Mouse (Mus musculus) G1E (cell line): ENCODE measurements around the gene Atrn. TPM values are rescaled to one million over a fixed set of nuclear protein-coding genes. Genes with fewer than 3 reads are reported as not detected.

ENCODE experiments used
- ATAC-seq: 2 replicates; pipeline ENCODE4 v1.8.0; 2016; ENCODE audit warnings: mild to moderate bottlenecking; ENCODE audit not compliant: insufficient number of reproducible peaks, poor library complexity, low FRiP score, severe bottlenecking; ENCODE audit errors: extremely low read depth
- DNase-seq: peaks from one replicate; pipeline ENCODE4 v3.0.0; 2012; ENCODE audit warnings: low spot score
- H3K27me3 ChIP-seq: 2 replicates; pipeline ENCODE4 v1.6.1; 2012; ENCODE audit warnings: mild to moderate bottlenecking, low read length, inconsistent platforms; ENCODE audit not compliant: insufficient read depth
- H3K36me3 ChIP-seq: replicated peaks from 2 replicates; pipeline ENCODE3; 2012; ENCODE audit warnings: mild to moderate bottlenecking, inconsistent platforms
- H3K4me1 ChIP-seq: 2 replicates; pipeline ENCODE4 v1.6.1; 2012; ENCODE audit warnings: low read depth, low read length, inconsistent platforms, mixed read lengths; ENCODE audit not compliant: insufficient read depth
- H3K4me3 ChIP-seq: 2 replicates; pipeline ENCODE4 v1.5.1; 2012; ENCODE audit warnings: low read depth, mild to moderate bottlenecking, inconsistent platforms, low read length, moderate library complexity, mixed read lengths
- H3K9me3 ChIP-seq: replicated peaks from 2 replicates; pipeline ENCODE4 v1.6.1; 2012; ENCODE audit warnings: inconsistent platforms
- CTCF ChIP-seq: IDR thresholded peaks from 2 replicates; pipeline ENCODE4 v1.5.1; 2012; ENCODE audit warnings: low read depth, low read length, inconsistent platforms, mixed read lengths
- GATA1 ChIP-seq: IDR thresholded peaks from 2 replicates; pipeline ENCODE4 v1.6.1; 2012; ENCODE audit warnings: borderline replicate concordance, low read length, inconsistent platforms, mixed read lengths
- GATA2 ChIP-seq: IDR thresholded peaks from 2 replicates; pipeline ENCODE4 v1.6.1; 2012; ENCODE audit warnings: low read depth, low read length, inconsistent platforms, borderline replicate concordance
- POLR2AphosphoS5 ChIP-seq: IDR thresholded peaks from 2 replicates; pipeline ENCODE4 v1.6.1; 2012; ENCODE audit warnings: low read depth, low read length, inconsistent platforms; ENCODE audit not compliant: insufficient replicate concordance
- TAL1 ChIP-seq: conservative IDR thresholded peaks from 2 replicates; pipeline ENCODE4 v1.6.1; 2012; ENCODE audit warnings: low read depth, low read length, inconsistent platforms, mixed read lengths
- polyA plus RNA-seq: library from polyadenylated mRNA; stranded (reverse); fragments of >175 nt; gene quantifications from 2 replicates; pipeline ENCODE4 v1.2.3, GENCODE M21; 2012
- total RNA-seq, 2 experiments: library from RNA; stranded (forward) in 1 of 2; stranded (reverse) in 1 of 2; fragments of 200-1000 nt in 1 of 2; fragments of >200 nt in 1 of 2; fragmentation: Nextera tagmentation in 1 of 2; gene quantifications; 2 replicates each; pipeline ENCODE4 v1.2.3; 2014 to 2017

Atrn gene
- total and polyA plus RNA-seq, 3 experiments, result 1.8 to 17.2 (median 10.6) TPM

GRCm38 (mm10) chr2:131052043-131052442 lies 145.7 kb downstream of the Atrn start:
- ATAC-seq, result no peak
- peaks cover 5% of the 10 kb centered on the region for H3K4me1 ChIP-seq
- no peaks in the 10 kb centered on the region for H3K36me3 ChIP-seq
- no peaks in the 10 kb centered on the region for H3K9me3 ChIP-seq
- no peak overlapping the region for H3K4me3 ChIP-seq
- TF ChIP-seq GATA2, result no peak
- no peak for TF ChIP-seq POLR2AphosphoS5
- TF ChIP-seq GATA1, result no peak
- no peak for TF ChIP-seq CTCF
- no peak for TF ChIP-seq TAL1
- peaks cover 47% of the 10 kb centered on the region for H3K27me3 ChIP-seq
- DNase-seq, result no peak

- TF ChIP-seq GATA2 (no peak), CTCF (no peak), POLR2AphosphoS5 (no peak), GATA1 (no peak), TAL1 (no peak)
- ATAC-seq (no peak), DNase-seq (no peak)
- Histone ChIP-seq H3K4me1 (peaks cover 5% of the 10 kb centered on the region), H3K27me3 (peaks cover 52% of the 10 kb centered on the region), H3K4me3 (no peak overlapping the region), H3K9me3 (no peaks in the 10 kb centered on the region), H3K36me3 (no peaks in the 10 kb centered on the region)
Observed at GRCm38 (mm10) chr2:131052862-131053418, 146.6 kb downstream of the Atrn start.

DNA sequence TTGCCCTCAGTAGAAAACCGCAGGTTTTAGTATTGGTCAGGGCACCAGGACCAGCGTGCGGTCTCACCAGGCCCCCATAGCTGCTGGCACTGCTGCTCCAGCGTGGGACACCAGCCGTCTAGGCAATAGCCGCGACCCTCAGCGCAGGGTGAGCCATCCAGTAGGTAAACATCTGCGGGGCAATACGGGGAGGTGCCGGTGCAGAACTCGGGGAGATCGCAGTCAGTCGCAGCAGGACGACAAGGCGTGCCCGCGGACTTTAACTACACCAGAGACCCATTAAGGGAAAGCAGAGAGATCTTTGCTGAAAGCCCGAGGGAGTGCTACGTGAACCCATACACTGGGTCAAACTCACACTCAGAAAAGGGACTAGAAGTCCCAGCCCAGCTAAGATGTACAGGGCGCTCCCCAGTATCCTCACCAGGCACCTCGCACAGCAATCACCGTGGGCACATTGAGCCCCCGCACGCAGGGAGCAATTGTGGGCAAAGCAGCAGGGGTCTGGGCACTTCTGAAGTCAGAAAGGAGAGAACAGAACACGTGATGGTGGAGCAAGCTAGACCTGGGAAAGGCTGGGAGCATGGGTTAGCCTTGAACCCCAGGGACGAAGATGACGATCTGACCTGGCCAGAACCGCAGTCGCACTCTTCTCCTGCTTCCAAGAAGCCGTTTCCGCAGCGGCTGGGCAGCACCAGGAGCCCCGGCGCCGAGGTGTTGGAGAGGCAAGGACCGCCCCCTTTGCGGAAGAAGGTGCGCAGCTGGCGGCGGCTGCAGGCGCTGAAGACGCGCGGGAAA lies 147.8 kb downstream of the Atrn start:
- Histone ChIP-seq H3K36me3 (no peaks in the 10 kb centered on the region), H3K27me3 (peaks cover 64% of the 10 kb centered on the region), H3K9me3 (no peaks in the 10 kb centered on the region), H3K4me1 (peaks cover 5% of the 10 kb centered on the region), H3K4me3 (no peak overlapping the region)
- no peak for ATAC-seq
- DNase-seq, result no peak
- TF ChIP-seq GATA1 (no peak), GATA2 (no peak), CTCF (no peak), TAL1 (no peak), POLR2AphosphoS5 (no peak)

GRCm38 (mm10) chr2:131054646-131055264 lies 148.5 kb downstream of the Atrn start:
- ATAC-seq (no peak), DNase-seq (no peak)
- TF ChIP-seq GATA1 (no peak), POLR2AphosphoS5 (no peak), GATA2 (no peak), CTCF (no peak), TAL1 (no peak)
- Histone ChIP-seq H3K27me3 (peaks cover 67% of the 10 kb centered on the region), H3K9me3 (no peaks in the 10 kb centered on the region), H3K4me3 (no peak overlapping the region), H3K36me3 (no peaks in the 10 kb centered on the region), H3K4me1 (peaks cover 5% of the 10 kb centered on the region)

GRCm38 (mm10) chr2:131055631-131056030 lies 149.3 kb downstream of the Atrn start:
- TF ChIP-seq POLR2AphosphoS5 (no peak), GATA2 (no peak), TAL1 (no peak), CTCF (no peak), GATA1 (no peak)
- H3K9me3 ChIP-seq, result no peaks in the 10 kb centered on the region
- no peak overlapping the region for H3K4me3 ChIP-seq
- no peaks in the 10 kb centered on the region for H3K36me3 ChIP-seq
- ATAC-seq (no peak), DNase-seq (no peak)
- peaks cover 5% of the 10 kb centered on the region for H3K4me1 ChIP-seq
- H3K27me3 ChIP-seq, result peaks cover 69% of the 10 kb centered on the region

GRCm38 (mm10) chr2:131056191-131056590 lies 149.9 kb downstream of the Atrn start:
- peaks cover 5% of the 10 kb centered on the region for H3K4me1 ChIP-seq
- H3K9me3 ChIP-seq, result no peaks in the 10 kb centered on the region
- no peaks in the 10 kb centered on the region for H3K36me3 ChIP-seq
- ATAC-seq, result no peak
- H3K27me3 ChIP-seq, result peaks cover 70% of the 10 kb centered on the region
- H3K4me3 ChIP-seq, result no peak overlapping the region
- DNase-seq, result peak; percentile 22
- no peak for TF ChIP-seq GATA2
- no peak for TF ChIP-seq TAL1
- no peak for TF ChIP-seq GATA1

DNA sequence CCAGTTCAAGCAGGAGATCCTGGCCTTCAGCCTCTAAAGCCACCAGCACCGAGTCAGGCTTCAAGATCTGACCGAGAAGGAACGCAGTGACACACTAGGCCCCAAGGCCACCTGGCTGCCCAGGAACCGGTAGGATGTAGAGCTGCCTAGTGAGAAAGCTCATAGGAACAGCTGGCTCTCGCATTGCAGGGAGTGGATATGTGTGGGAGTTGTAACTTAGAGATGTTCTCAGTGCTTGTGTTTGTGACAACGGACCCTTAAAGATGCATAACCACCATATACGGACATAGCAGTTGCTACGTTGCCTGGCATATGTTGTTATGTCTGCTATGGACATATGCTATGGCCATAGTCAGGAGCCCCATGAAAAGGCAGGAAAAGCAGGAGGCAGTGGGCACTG lies 152.4 kb downstream of the Atrn start:
- H3K9me3 ChIP-seq, result no peaks in the 10 kb centered on the region
- TF ChIP-seq GATA2, result no peak
- TF ChIP-seq GATA1, result no peak
- TF ChIP-seq CTCF, result no peak
- TF ChIP-seq POLR2AphosphoS5, result no peak
- no peak for TF ChIP-seq TAL1
- H3K4me3 ChIP-seq, result no peak overlapping the region
- H3K4me1 ChIP-seq, result peaks cover 5% of the 10 kb centered on the region
- peaks cover 69% of the 10 kb centered on the region for H3K27me3 ChIP-seq
- no peak for DNase-seq
- H3K36me3 ChIP-seq, result no peaks in the 10 kb centered on the region
- no peak for ATAC-seq
